Mouse (Mus musculus): ENCODE results near the gene Gm42372.

DNA sequence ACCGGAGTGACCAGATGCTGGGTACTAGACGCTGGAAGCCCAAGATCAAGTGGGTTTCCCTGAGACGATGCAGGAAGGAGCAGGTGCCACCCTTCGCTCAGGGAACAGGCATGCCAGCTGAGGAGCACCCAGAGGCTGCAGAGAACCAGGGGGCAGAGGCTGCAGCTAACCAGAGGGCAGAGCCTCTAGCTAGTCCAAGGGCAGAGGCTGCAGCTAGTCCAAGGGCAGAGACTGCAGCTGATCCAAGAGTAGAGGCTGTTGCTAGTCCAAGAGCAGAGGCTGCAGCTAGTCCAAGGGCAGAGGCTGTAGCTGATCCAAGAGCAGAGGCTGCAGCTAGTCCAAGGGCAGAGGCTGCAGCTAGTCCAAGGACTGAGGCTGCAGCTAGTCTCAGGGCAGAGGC, 12.5 kb downstream of the Gm42372 start:
- no peak for TF ChIP-seq POLR2A (IDR thresholded peaks at IDR 0.05; ENCODE audit: extremely low read depth, insufficient read depth, low read length)
- no peak for TF ChIP-seq CTCF (IDR thresholded peaks at IDR 0.05; ENCODE audit: low read depth, low read length)
